Mouse (Mus musculus): ENCODE measurements at regions not wholly inside any gene's neighbourhood (a gene's known extent, or its start where the extent isn't known, plus 50 kb on each side); places are given as distances from the start of the nearest gene placed in this dataset.

GRCm38 (mm10) chr16:5829071-5829470 lies 56.1 kb upstream of the Rbfox1 start:
- no peak for DNase-seq (ENCODE audit: low spot score in 2 of 2)
- intact Hi-C loops (cut with DNase I): no loop called here

GRCm38 (mm10) chr16:5823316-5823715 lies 61.8 kb upstream of the Rbfox1 start:
- intact Hi-C loops (cut with DNase I): no loop called here
- DNase-seq (ENCODE audit: low spot score in 2 of 2): no peak

GRCm38 (mm10) chr16:5817166-5817565 lies 68.0 kb upstream of the Rbfox1 start:
- DNase-seq (ENCODE audit: low spot score in 2 of 2): no peak
- intact Hi-C loops (cut with DNase I): no loop called here

DNA sequence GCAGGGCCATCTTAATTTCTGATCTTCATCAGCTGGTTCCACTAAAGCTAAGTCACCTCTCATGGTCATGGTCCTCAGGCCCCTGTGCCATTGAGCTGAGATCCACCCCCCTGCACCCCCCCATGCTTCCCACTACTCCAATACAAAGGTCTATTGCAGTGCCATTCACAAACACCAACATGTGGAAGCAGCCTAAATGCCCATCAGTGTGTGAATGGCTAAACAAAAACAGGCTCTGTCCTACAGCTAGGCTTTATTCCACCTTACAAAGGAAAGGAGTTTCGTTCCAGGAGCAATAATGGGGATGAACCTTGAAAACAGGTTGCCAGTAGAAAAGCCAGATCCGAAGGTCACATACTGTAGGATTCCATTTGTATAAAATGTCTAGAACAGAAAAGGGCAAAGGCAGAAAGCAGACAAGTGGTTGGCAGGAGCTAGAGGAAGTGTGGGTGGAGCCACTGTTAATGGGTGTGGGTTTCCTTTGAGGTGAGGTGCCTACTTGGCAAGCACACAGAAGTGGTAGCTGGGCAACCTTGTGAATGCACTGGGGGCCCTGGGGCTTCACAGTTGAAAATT lies 72.8 kb upstream of the Rbfox1 start:
- intact Hi-C loops (cut with DNase I): no loop called here
- DNase-seq (ENCODE audit: low spot score in 2 of 2): no peak

GRCm38 (mm10) chr16:5811654-5811992 lies 73.5 kb upstream of the Rbfox1 start:
- intact Hi-C loops (cut with DNase I): no loop called here

GRCm38 (mm10) chr16:5810986-5811653 lies 74.0 kb upstream of the Rbfox1 start:
- intact Hi-C loops (cut with DNase I): no loop called here
- no peak for DNase-seq (ENCODE audit: low spot score in 2 of 2)

More at GRCm38 (mm10) chr16:5811654-5811992, 73.5 kb upstream of the Rbfox1 start:
- DNase-seq (ENCODE audit: low spot score in 2 of 2): no peak

DNA sequence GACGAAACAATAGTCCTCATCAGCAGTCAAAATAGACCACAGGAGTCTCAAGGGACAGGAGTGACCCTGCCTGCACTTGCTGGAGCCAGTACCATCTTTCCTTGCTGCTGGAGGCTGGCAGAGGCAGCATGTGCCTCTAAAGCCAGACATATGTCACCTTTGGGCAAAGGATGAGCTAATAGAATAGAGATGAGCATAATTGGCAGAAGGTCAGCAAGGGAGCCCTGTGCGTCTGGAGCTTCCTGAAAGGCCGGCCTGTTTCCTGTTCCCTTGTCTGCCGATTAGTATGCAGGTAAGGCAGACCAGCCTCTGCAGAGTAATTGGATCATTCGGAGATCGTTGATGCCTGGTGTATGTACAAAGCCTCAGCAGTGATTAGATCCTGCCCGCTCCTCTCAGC lies 87.0 kb upstream of the Rbfox1 start:
- intact Hi-C loops (cut with DNase I): no loop called here
- no peak for DNase-seq (ENCODE audit: low spot score in 2 of 2)

DNA sequence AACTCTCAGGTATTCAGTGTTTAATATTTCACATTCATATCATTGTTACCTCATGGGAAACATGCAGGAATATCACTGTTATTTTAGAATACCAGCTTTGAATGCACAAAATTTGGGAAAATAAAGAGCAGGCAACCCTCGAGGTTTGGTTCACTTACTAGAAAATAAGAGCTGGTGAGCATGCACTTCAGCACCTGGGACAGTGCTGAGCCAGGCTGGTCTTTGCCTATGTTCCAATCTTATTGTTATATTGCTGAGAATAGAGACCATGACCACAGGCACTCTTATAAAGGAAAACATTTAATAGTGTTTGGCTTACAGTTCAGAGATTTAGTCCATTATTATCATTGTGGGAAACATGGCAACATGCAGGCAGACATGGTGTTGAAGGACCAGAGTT lies 92.9 kb upstream of the Rbfox1 start:
- intact Hi-C loops (cut with DNase I): no loop called here
- DNase-seq (ENCODE audit: low spot score in 2 of 2): no peak

DNA sequence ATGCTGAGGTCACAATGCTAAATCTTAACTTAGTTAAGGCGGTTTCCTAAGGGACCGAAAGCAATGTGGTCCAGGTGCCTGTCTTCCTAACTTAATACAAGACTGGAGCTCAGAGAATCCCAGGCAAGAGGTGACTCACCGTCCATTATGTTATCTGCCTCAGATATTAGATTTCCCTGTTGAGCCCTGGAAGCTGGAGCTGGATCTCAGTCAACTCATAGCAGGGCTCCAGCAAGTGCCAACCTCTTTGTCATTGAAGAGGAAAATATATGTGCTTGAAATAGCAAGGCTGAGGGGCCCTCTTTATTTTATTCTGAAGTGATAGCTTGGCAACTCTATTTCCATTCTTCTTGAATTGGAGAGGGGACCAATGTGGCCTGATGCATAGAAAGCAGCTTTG lies 95.0 kb upstream of the Rbfox1 start:
- intact Hi-C loops (cut with DNase I): no loop called here
- no peak for DNase-seq (ENCODE audit: low spot score in 2 of 2)

GRCm38 (mm10) chr16:5787206-5787605 lies 97.9 kb upstream of the Rbfox1 start:
- intact Hi-C loops (cut with DNase I): no loop called here
- DNase-seq (ENCODE audit: low spot score in 2 of 2): no peak

DNA sequence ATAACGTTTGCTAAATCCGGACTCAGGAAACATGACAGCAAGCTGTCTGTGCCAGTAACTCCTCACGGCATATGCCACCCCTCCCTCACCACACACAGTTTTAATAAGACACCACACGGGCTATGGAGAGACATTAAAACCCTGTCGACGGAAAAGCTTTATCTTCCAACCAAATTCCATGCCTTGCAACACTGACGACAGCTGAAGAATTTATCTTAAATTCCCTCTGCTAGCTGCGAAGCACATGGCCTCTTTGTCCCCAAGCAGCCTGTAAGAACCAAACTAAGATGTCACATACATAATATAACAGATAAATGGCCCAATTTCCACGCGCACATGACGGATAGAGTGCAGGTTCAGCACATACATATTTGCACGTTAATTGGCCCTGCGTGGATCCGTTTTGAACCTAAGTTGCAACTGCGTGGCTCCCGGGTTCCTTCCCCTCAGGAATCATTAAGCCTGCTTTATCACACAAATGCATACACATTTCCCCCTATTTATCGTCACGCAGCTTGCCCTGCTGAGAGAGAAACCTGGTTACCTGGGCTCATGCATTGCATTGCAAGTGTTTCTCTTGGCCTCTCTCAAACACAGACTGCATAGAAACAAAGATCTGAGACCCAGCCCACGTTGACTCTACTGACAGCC lies 118.3 kb upstream of the Rbfox1 start:
- DNase-seq (ENCODE audit: low spot score in 2 of 2): peak; percentile 15 to 16
- intact Hi-C loops (cut with DNase I): no loop called here

DNA sequence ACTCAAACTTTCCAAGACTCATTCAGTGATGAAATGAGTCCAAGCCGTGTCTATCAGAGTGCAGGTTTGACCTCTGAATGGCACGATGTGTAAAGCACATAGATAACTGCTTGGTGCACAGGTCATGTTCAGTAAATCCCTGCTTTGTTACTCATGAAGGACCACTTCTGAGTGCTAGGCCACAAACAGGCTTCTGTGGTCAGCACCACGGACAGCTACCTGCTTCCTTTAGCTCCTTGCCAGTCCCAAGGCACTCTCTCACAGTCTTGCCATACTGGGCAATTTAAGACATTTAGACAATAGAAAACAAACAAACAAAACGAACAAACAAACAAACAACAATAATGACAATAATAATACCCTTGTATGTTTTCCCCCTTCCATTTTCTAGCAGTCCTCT lies 120.0 kb upstream of the Rbfox1 start:
- intact Hi-C loops (cut with DNase I): no loop called here
- DNase-seq (ENCODE audit: low spot score in 2 of 2): no peak

DNA sequence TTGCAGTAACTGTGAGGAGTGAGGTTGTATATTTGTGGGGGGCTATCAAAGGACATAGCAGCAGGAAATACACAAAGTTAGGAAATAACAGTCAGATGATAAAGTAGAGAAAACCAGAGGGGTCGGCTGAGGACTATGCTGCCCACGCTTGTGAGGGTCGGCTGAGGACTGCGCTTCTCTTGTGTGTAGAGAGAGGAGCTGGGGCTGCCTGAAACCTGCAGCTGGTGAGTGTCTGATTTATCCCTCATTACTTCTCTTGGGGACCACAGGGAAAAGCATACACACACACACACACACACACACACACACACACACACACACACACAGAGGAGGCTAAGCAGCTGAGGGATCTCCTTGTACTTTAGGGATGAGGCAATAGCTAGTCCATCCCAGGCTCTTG lies 124.3 kb upstream of the Rbfox1 start:
- DNase-seq (ENCODE audit: low spot score in 2 of 2): no peak
- intact Hi-C loops (cut with DNase I): no loop called here

DNA sequence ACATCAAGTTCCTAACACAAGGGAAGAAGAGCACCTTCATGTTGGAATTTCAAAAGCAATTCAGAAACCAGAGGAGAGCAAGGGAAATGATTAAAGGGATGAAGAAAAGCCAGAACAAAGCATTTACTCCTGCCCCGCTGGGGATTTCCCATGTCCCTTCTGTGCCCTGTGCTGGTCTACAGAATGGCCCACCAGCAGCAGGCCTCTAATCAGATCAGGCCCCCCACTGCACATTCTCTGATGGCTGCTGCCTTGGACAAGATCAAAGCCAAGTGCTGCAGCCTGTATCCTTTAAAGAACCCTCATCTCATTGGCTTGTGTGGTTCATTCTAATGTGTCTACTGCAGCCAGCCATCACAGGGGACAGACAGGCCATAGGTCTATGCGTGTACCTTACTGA lies 126.1 kb upstream of the Rbfox1 start:
- DNase-seq (ENCODE audit: low spot score in 2 of 2): no peak
- intact Hi-C loops (cut with DNase I): no loop called here

- no peak for DNase-seq (ENCODE audit: low spot score in 2 of 2)
- intact Hi-C loops (cut with DNase I): no loop called here
Observed at GRCm38 (mm10) chr16:5742716-5743507, 142.2 kb upstream of the Rbfox1 start.

DNA sequence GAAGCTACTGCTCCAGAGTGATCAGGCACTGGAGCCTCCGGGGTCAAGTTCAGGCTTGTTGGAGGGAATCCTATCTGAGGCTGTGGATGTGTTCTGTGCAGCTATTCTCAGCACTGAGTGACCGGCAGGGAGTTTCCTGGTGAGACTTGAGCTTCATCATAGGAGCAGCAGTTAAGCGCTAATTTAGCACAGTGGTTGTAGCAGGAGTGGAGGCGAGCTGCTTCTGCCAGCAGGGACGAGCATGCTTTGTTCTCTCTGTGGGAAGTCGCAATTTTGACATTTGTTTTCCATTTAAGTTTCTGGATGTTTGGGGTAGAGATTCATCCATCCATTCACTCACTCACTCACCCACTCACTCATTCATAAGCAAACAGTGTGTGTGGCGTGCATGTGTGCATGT lies 144.4 kb upstream of the Rbfox1 start:
- intact Hi-C loops (cut with DNase I): no loop called here
- peak; percentile 18 to 32 for DNase-seq (ENCODE audit: low spot score in 2 of 2)

- no peak for DNase-seq (ENCODE audit: low spot score in 2 of 2)
- intact Hi-C loops (cut with DNase I): no loop called here
Observed at GRCm38 (mm10) chr16:5733608-5734007, 151.5 kb upstream of the Rbfox1 start.

- intact Hi-C loops (cut with DNase I): no loop called here
- DNase-seq (ENCODE audit: low spot score in 2 of 2): no peak
Observed at GRCm38 (mm10) chr16:5722506-5722905, 162.6 kb upstream of the Rbfox1 start.

- no peak for DNase-seq (ENCODE audit: low spot score in 2 of 2)
- intact Hi-C loops (cut with DNase I): no loop called here
Observed at GRCm38 (mm10) chr16:5713476-5713875, 171.7 kb upstream of the Rbfox1 start.

GRCm38 (mm10) chr16:5709831-5710230 lies 175.3 kb upstream of the Rbfox1 start:
- DNase-seq (ENCODE audit: low spot score in 2 of 2): no peak
- intact Hi-C loops (cut with DNase I): no loop called here

Measured in left cerebral cortex, postnatal 36 days (tissue).